Mouse (Mus musculus) heart, postnatal 0 days (tissue): ENCODE results near the gene Umodl1.

ENCODE experiments used
- CTCF ChIP-seq: IDR thresholded peaks from 2 replicates; pipeline ENCODE4 v1.5.1; 2016; ENCODE audit warnings: antibody characterized with exemption, control low read depth, low read depth
- EP300 ChIP-seq: IDR thresholded peaks from 2 replicates; pipeline ENCODE4 v1.6.1; 2016; ENCODE audit warnings: antibody characterized with exemption, low read depth

DNA sequence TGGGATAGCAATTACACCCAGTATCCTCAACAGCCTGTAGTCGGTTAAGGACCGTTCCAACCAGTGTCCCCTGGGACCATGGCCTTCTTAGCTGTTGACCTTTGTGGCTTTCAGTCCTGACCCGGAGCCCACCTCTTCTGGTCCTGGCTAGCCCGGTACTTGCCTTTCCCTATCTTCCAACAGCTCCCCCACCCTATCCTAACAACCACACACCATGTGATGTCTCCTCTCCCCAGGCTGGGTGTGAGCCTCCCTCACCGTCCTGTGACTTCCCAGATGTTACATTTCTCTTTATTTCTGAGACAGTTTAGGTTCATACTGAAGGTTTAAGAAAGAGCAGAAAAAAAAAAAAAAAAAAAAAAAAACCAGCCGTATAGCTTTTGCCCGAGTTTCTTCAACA, 86.0 kb downstream of the Umodl1 start:
- TF ChIP-seq CTCF: no peak
- TF ChIP-seq EP300: no peak
